Mouse (Mus musculus): Measurements from ENCODE around the gene Fam214b. TPM values are rescaled to one million over a fixed set of nuclear protein-coding genes. Genes with fewer than 3 reads are reported as not detected.

The Fam214b gene
- total and polyA plus RNA-seq, 3 experiments, result 1.3 to 3.8 TPM; not detected in 1

GRCm38 (mm10) chr4:43029749-43030148, 16.3 kb downstream of the Fam214b start:
- H3K4me3 ChIP-seq (ENCODE audit: control insufficient read depth in 1 of 2, insufficient read depth in 1 of 2, low read depth in 2 of 2, low read length in 2 of 2), result no peak overlapping the region
- DNase-seq (ENCODE audit: low read depth, low spot score), result no peak
- peaks cover 1 to 7% of the 10 kb centered on the region in 2 experiments; a peak in 3 of 4 replicates for H3K36me3 ChIP-seq (ENCODE audit: control insufficient read depth in 1 of 2, insufficient read depth in 2 of 2, low read length in 2 of 2)
- no peaks in the 10 kb centered on the region for H3K27me3 ChIP-seq (ENCODE audit: control insufficient read depth in 1 of 2, insufficient read depth in 2 of 2, low read length in 2 of 2)
- no peak overlapping the region; the same call in 1 of the 2 replicates for H3K9ac ChIP-seq (ENCODE audit: control insufficient read depth, low read depth, low read length, poor library complexity, severe bottlenecking)
- H3K4me1 ChIP-seq (ENCODE audit: control insufficient read depth in 1 of 2, insufficient read depth in 2 of 2, low read length in 2 of 2), result peaks cover 4 to 13% of the 10 kb centered on the region in 2 experiments; a peak in 3 of 4 replicates
- peaks cover 20% of the 10 kb centered on the region for H3K79me2 ChIP-seq (ENCODE audit: control insufficient read depth, insufficient read depth, low read length, poor library complexity)
- no peak for TF ChIP-seq ELF1 (IDR thresholded peaks at IDR 0.05; ENCODE audit: low read depth, low read length)
- no peak for TF ChIP-seq ZKSCAN1 (IDR thresholded peaks at IDR 0.05; ENCODE audit: low read depth, low read length)
- no peak for TF ChIP-seq ETS1 (IDR thresholded peaks at IDR 0.05; ENCODE audit: low read depth, low read length)
- no peak for TF ChIP-seq SMC3 (IDR thresholded peaks at IDR 0.05; ENCODE audit: low read depth, low read length)
- no peak for TF ChIP-seq JUND (IDR thresholded peaks at IDR 0.05; ENCODE audit: low read depth, low read length)
- no peak for TF ChIP-seq USF2 (IDR thresholded peaks at IDR 0.05; ENCODE audit: borderline replicate concordance in 1 of 2, insufficient read depth in 1 of 2, low read depth in 1 of 2, low read length in 2 of 2)
- TF ChIP-seq MAZ (IDR thresholded peaks at IDR 0.05; ENCODE audit: low read depth, low read length), result no peak
- TF ChIP-seq E2F4 (IDR thresholded peaks at IDR 0.05; ENCODE audit: borderline replicate concordance, low read depth, low read length), result no peak
- TF ChIP-seq MXI1 (IDR thresholded peaks at IDR 0.05; ENCODE audit: low read depth, low read length), result no peak
- no peak for TF ChIP-seq MYC (IDR thresholded peaks at IDR 0.05; ENCODE audit: low read depth, low read length)
- no peak for TF ChIP-seq NRF1 (IDR thresholded peaks at IDR 0.05; ENCODE audit: insufficient read depth, low read depth, low read length, poor library complexity, severe bottlenecking)
- no peak for TF ChIP-seq SIN3A (IDR thresholded peaks at IDR 0.05; ENCODE audit: low read length)
- no peak for TF ChIP-seq BHLHE40 (IDR thresholded peaks at IDR 0.05; ENCODE audit: borderline replicate concordance, low read depth, low read length)
- no peak for TF ChIP-seq POLR2A (IDR thresholded peaks at IDR 0.05; ENCODE audit: control insufficient read depth in 1 of 2, insufficient read depth in 1 of 2, low read depth in 1 of 2, low read length in 2 of 2, poor library complexity in 1 of 2)
- TF ChIP-seq CHD2 (IDR thresholded peaks at IDR 0.05; ENCODE audit: low read length), result no peak
- no peak for TF ChIP-seq MAX (IDR thresholded peaks at IDR 0.05; ENCODE audit: low read length)
- TF ChIP-seq GABPA (IDR thresholded peaks at IDR 0.05; ENCODE audit: low read depth, low read length), result no peak
- TF ChIP-seq MAFK (IDR thresholded peaks at IDR 0.05; ENCODE audit: borderline replicate concordance, low read depth, low read length), result no peak
- no peaks in the 10 kb centered on the region for H3K9me3 ChIP-seq (replicated peaks; ENCODE audit: insufficient read depth, low read length)
- H3K27ac ChIP-seq (ENCODE audit: control insufficient read depth, low read depth, low read length), result no peak overlapping the region

GRCm38 (mm10) chr4:43029121-43029520, 16.9 kb downstream of the Fam214b start:
- Histone ChIP-seq H3K27me3 (ENCODE audit: control insufficient read depth in 1 of 2, insufficient read depth in 2 of 2, low read length in 2 of 2) (no peaks in the 10 kb centered on the region), H3K36me3 (ENCODE audit: control insufficient read depth in 1 of 2, insufficient read depth in 2 of 2, low read length in 2 of 2) (peaks cover 1 to 7% of the 10 kb centered on the region in 2 experiments; a peak in 3 of 4 replicates), H3K27ac (ENCODE audit: control insufficient read depth, low read depth, low read length) (no peak overlapping the region), H3K9me3 (replicated peaks; ENCODE audit: insufficient read depth, low read length) (no peaks in the 10 kb centered on the region), H3K79me2 (ENCODE audit: control insufficient read depth, insufficient read depth, low read length, poor library complexity) (peaks cover 25% of the 10 kb centered on the region), H3K4me1 (ENCODE audit: control insufficient read depth in 1 of 2, insufficient read depth in 2 of 2, low read length in 2 of 2) (peaks cover 4 to 18% of the 10 kb centered on the region in 2 experiments; a peak in 3 of 4 replicates), H3K9ac (ENCODE audit: control insufficient read depth, low read depth, low read length, poor library complexity, severe bottlenecking) (no peak overlapping the region), H3K4me3 (ENCODE audit: control insufficient read depth in 1 of 2, insufficient read depth in 1 of 2, low read depth in 2 of 2, low read length in 2 of 2) (no peak overlapping the region)
- DNase-seq (ENCODE audit: low read depth, low spot score), result no peak
- TF ChIP-seq GATA1 (IDR thresholded peaks at IDR 0.05; ENCODE audit: low read depth, low read length) (no peak), POLR2AphosphoS2 (IDR thresholded peaks at IDR 0.05; ENCODE audit: low read length) (no peak), CHD2 (IDR thresholded peaks at IDR 0.05; ENCODE audit: low read length) (no peak), RAD21 (IDR thresholded peaks at IDR 0.05; ENCODE audit: low read depth, low read length) (no peak), MYB (IDR thresholded peaks at IDR 0.05; ENCODE audit: low read depth, low read length) (no peak), ZNF384 (IDR thresholded peaks at IDR 0.05; ENCODE audit: low read depth, low read length) (no peak), EP300 (IDR thresholded peaks at IDR 0.05; ENCODE audit: low read depth in 1 of 2, low read length in 2 of 2) (no peak), NELFE (IDR thresholded peaks at IDR 0.05; ENCODE audit: low read depth, low read length) (no peak), RCOR1 (IDR thresholded peaks at IDR 0.05; ENCODE audit: low read depth, low read length) (no peak), NRF1 (IDR thresholded peaks at IDR 0.05; ENCODE audit: insufficient read depth, low read depth, low read length, poor library complexity, severe bottlenecking) (no peak), GABPA (IDR thresholded peaks at IDR 0.05; ENCODE audit: low read depth, low read length) (no peak), MEF2A (IDR thresholded peaks at IDR 0.05; ENCODE audit: extremely low read depth, insufficient replicate concordance, low read depth, low read length, poor library complexity, severe bottlenecking) (no peak), MAZ (IDR thresholded peaks at IDR 0.05; ENCODE audit: low read depth, low read length) (no peak), MAFK (IDR thresholded peaks at IDR 0.05; ENCODE audit: borderline replicate concordance, low read depth, low read length) (no peak), SIN3A (IDR thresholded peaks at IDR 0.05; ENCODE audit: low read length) (no peak), ZKSCAN1 (IDR thresholded peaks at IDR 0.05; ENCODE audit: low read depth, low read length) (no peak), BHLHE40 (IDR thresholded peaks at IDR 0.05; ENCODE audit: borderline replicate concordance, low read depth, low read length) (no peak), POLR2A (IDR thresholded peaks at IDR 0.05; ENCODE audit: control insufficient read depth in 1 of 2, insufficient read depth in 1 of 2, low read depth in 1 of 2, low read length in 2 of 2, poor library complexity in 1 of 2) (no peak), SMC3 (IDR thresholded peaks at IDR 0.05; ENCODE audit: low read depth, low read length) (no peak), ZC3H11A (IDR thresholded peaks at IDR 0.05; ENCODE audit: low read depth, low read length) (no peak)
